In the genomic region with DNA sequence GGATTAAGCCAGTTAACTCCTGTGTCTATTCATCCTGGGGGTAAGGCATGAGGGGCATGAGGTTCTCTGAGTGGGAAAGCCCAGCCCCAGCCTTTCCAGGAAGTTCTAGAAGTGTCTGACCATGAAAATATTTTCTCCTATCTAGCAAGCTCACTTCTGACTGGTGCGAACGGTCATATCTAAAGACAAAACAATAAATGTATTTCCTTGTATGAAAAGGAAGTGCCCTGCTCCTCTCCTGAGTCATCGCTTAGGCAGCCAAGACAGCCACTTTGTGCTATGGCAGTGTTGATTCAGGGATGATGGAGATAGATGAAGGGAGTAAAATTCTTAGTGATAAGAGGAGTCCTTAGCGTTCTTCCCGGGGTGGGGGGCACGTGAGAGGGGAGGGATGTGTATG, we compare ENCODE assay signal across 31 mouse cellular contexts. TPM values are rescaled to one million over a fixed set of nuclear protein-coding genes. Genes with fewer than 3 reads are reported as not detected.
DNase-seq lines count a peak whose midpoint lies in the region; ATAC-seq and TF ChIP-seq lines count a peak whose summit lies in the region.
"Had no signal": no experiment of that assay in that cellular context is flagged by ENCODE, and none has a peak within 500 bp of the region (broad histone marks: within the 10 kb centered on the region; RNA-seq: fewer than 3 reads in every experiment).

No protein-coding gene starts in this region.

- no peak for DNase-seq in lung, postnatal 0 days (ENCODE audit: low spot score)
- DNase-seq in lung, postnatal 25 days (ENCODE audit: low spot score), result no peak
- DNase-seq in G1E (ENCODE audit: low spot score), result no peak
- DNase-seq in thymus, postnatal 0 days (ENCODE audit: low spot score), result no peak
- no peak for DNase-seq in layer of hippocampus, adult 18-20 months (ENCODE audit: low spot score in 2 of 2)
- DNase-seq: adrenal gland, postnatal 14 days; cerebellum, adult 11 months; cerebellum, adult 9-11 months; embryo, embryonic 11 days; gastrocnemius, postnatal 25 days; heart, adult 18-20 months; heart, postnatal 36 days; kidney, adult 18-20 months; kidney, postnatal 25 days; left cerebral cortex, postnatal 4 days; lung, postnatal 14 days; right cerebral cortex, adult 18-20 months had no signal

- H3K9ac ChIP-seq in lung, postnatal 0 days (replicated peaks; ENCODE audit: low read depth), result no peak overlapping the region
- H3K9ac ChIP-seq in intestine, embryonic 15.5 days, result no peak overlapping the region
- no peak overlapping the region for H3K9ac ChIP-seq in midbrain, embryonic 15.5 days
- H3K9ac ChIP-seq: embryonic facial prominence, embryonic 13.5 days; forebrain, embryonic 15.5 days; hindbrain, embryonic 12.5 days; kidney, embryonic 15.5 days; midbrain, embryonic 13.5 days had no signal

- no peaks in the 10 kb centered on the region for H3K36me3 ChIP-seq in lung, postnatal 0 days (ENCODE audit: insufficient read depth, low read length)
- peaks cover 23% of the 10 kb centered on the region for H3K36me3 ChIP-seq in G1E (replicated peaks)
- H3K36me3 ChIP-seq in intestine, embryonic 15.5 days, result no peaks in the 10 kb centered on the region
- H3K36me3 ChIP-seq in small intestine, adult 2 months (ENCODE audit: control insufficient read depth, insufficient read depth, low read length), result peaks cover 2% of the 10 kb centered on the region; the same call in 1 of the 2 replicates
- H3K36me3 ChIP-seq in midbrain, embryonic 15.5 days (replicated peaks), result no peaks in the 10 kb centered on the region
- H3K36me3 ChIP-seq: embryonic facial prominence, embryonic 13.5 days; forebrain, embryonic 10.5 days; forebrain, embryonic 15.5 days; hindbrain, embryonic 12.5 days; midbrain, embryonic 13.5 days had no signal

- H3K4me2 ChIP-seq in lung, postnatal 0 days (replicated peaks; ENCODE audit: low read depth, low read length), result no peak overlapping the region
- no peak overlapping the region for H3K4me2 ChIP-seq in intestine, embryonic 15.5 days (replicated peaks)
- H3K4me2 ChIP-seq in midbrain, embryonic 15.5 days, result no peak overlapping the region
- H3K4me2 ChIP-seq: embryonic facial prominence, embryonic 13.5 days; forebrain, embryonic 15.5 days; heart, embryonic 11.5 days; hindbrain, embryonic 12.5 days; kidney, embryonic 15.5 days; midbrain, embryonic 13.5 days had no signal

- no peak for TF ChIP-seq CTCF in lung, postnatal 0 days (IDR thresholded peaks at IDR 0.05)
- TF ChIP-seq CTCF in G1E (IDR thresholded peaks at IDR 0.05; ENCODE audit: low read depth, low read length), result no peak
- no peak for TF ChIP-seq CTCF in small intestine, adult 2 months (IDR thresholded peaks at IDR 0.05; ENCODE audit: extremely low read depth, insufficient read length, insufficient replicate concordance, low read depth, low read length)

- ATAC-seq in lung, postnatal 0 days, result no peak
- ATAC-seq in G1E (ENCODE audit: extremely low read depth, insufficient number of reproducible peaks, low FRiP score, poor library complexity, severe bottlenecking), result 0 out of 2 replicates have a peak, but pooled peaks have one; percentile 2
- ATAC-seq in intestine, embryonic 15.5 days, result peak; percentile 8; the same call in 1 of the 2 replicates
- ATAC-seq in midbrain, embryonic 15.5 days (replicated peaks), result no peak
- ATAC-seq: forebrain, embryonic 15.5 days; hindbrain, postnatal 0 days; midbrain, embryonic 13.5 days; Patski had no signal

- H3K27ac ChIP-seq in lung, postnatal 0 days (ENCODE audit: low read length), result 0 out of 2 replicates have a peak overlapping the region, but pooled peaks have one; percentile 14
- H3K27ac ChIP-seq in intestine, embryonic 15.5 days, result peak overlapping the region; percentile 64
- H3K27ac ChIP-seq in small intestine, adult 2 months (ENCODE audit: insufficient read depth, low read depth, low read length), result 0 out of 2 replicates have a peak overlapping the region, but pooled peaks have one; percentile 44
- no peak overlapping the region for H3K27ac ChIP-seq in midbrain, embryonic 15.5 days
- H3K27ac ChIP-seq: embryonic facial prominence, embryonic 13.5 days; forebrain, embryonic 10.5 days; forebrain, embryonic 15.5 days; hindbrain, embryonic 12.5 days; hindbrain, postnatal 0 days; kidney, embryonic 15.5 days; layer of hippocampus, adult 2 months; left cerebral cortex, adult 2 months; midbrain, embryonic 13.5 days had no signal

- peaks cover 3% of the 10 kb centered on the region; the same call in 1 of the 2 replicates for H3K4me1 ChIP-seq in lung, postnatal 0 days (ENCODE audit: insufficient read depth, low read depth, low read length)
- peaks cover 61% of the 10 kb centered on the region for H3K4me1 ChIP-seq in G1E (ENCODE audit: insufficient read depth, low read depth, low read length)
- H3K4me1 ChIP-seq in intestine, embryonic 15.5 days (replicated peaks), result peaks cover 15% of the 10 kb centered on the region
- peaks cover 14% of the 10 kb centered on the region for H3K4me1 ChIP-seq in small intestine, adult 2 months (ENCODE audit: control insufficient read depth, insufficient read depth, insufficient read length, low read length)
- peaks cover 21% of the 10 kb centered on the region for H3K4me1 ChIP-seq in midbrain, embryonic 15.5 days

- H3K9me3 ChIP-seq in lung, postnatal 0 days (ENCODE audit: low read length), result no peaks in the 10 kb centered on the region
- H3K9me3 ChIP-seq in G1E (replicated peaks), result peaks cover 6% of the 10 kb centered on the region; the same call in 1 of the 2 replicates
- no peaks in the 10 kb centered on the region for H3K9me3 ChIP-seq in intestine, embryonic 15.5 days
- no peaks in the 10 kb centered on the region for H3K9me3 ChIP-seq in midbrain, embryonic 15.5 days
- H3K9me3 ChIP-seq: embryonic facial prominence, embryonic 13.5 days; forebrain, embryonic 10.5 days; forebrain, embryonic 15.5 days; hindbrain, embryonic 12.5 days; kidney, embryonic 15.5 days; midbrain, embryonic 13.5 days had no signal

- WGBS in lung, postnatal 0 days, result 29% methylated on average over 6 of the region's 6 CpGs
- 48% methylated on average over 6 of the region's 6 CpGs for WGBS in intestine, embryonic 15.5 days
- 12% methylated on average over 6 of the region's 6 CpGs for WGBS in small intestine, adult 2 months
- WGBS in midbrain, embryonic 15.5 days, result 91% methylated on average over 6 of the region's 6 CpGs

- TF ChIP-seq POLR2A in small intestine, adult 2 months (IDR thresholded peaks at IDR 0.05; ENCODE audit: low read depth, low read length), result no peak

- no peak overlapping the region for H3K4me3 ChIP-seq in lung, postnatal 0 days (ENCODE audit: low read depth, low read length)
- H3K4me3 ChIP-seq in G1E (ENCODE audit: low read depth, low read length), result no peak overlapping the region
- H3K4me3 ChIP-seq in intestine, embryonic 15.5 days (replicated peaks), result no peak overlapping the region
- no peak overlapping the region for H3K4me3 ChIP-seq in small intestine, adult 2 months (ENCODE audit: low read depth, low read length)
- no peak overlapping the region for H3K4me3 ChIP-seq in midbrain, embryonic 15.5 days
- H3K4me3 ChIP-seq: embryonic facial prominence, embryonic 13.5 days; forebrain, embryonic 10.5 days; forebrain, embryonic 15.5 days; hindbrain, embryonic 12.5 days; kidney, embryonic 15.5 days; layer of hippocampus, adult 2 months; left cerebral cortex, adult 2 months; midbrain, embryonic 13.5 days had no signal

- peak; percentile 80 for TF ChIP-seq EP300 in lung, postnatal 0 days (IDR thresholded peaks at IDR 0.05)

- H3K27me3 ChIP-seq in lung, postnatal 0 days (replicated peaks; ENCODE audit: insufficient read depth, low read length), result no peaks in the 10 kb centered on the region
- H3K27me3 ChIP-seq in G1E (ENCODE audit: insufficient read depth, low read length), result no peaks in the 10 kb centered on the region
- no peaks in the 10 kb centered on the region for H3K27me3 ChIP-seq in intestine, embryonic 15.5 days (replicated peaks)
- H3K27me3 ChIP-seq in small intestine, adult 2 months (ENCODE audit: control insufficient read depth, insufficient read depth, low read length), result no peaks in the 10 kb centered on the region
- H3K27me3 ChIP-seq in midbrain, embryonic 15.5 days (replicated peaks), result peaks cover 10% of the 10 kb centered on the region; the same call in 1 of the 2 replicates
- H3K27me3 ChIP-seq: forebrain, embryonic 15.5 days; kidney, embryonic 15.5 days; Patski had no signal

RNA-seq across cellular contexts. Expression of a gene that starts 3.2 kb away (rescaled TPM):
- 55.5 and 67.3 TPM in 2 replicates for polyA plus RNA-seq in lung, postnatal 0 days (2015; fragmentation: Nextera tagmentation; extraction: Ambion mirVana)
- total RNA-seq in G1E (2014; fragmentation: Nextera tagmentation) (213 and 225 TPM in 2 replicates), G1E (2017) (126 and 139 TPM in 2 replicates)
- polyA plus RNA-seq in G1E (2012), result 57.5 and 58.4 TPM in 2 replicates
- polyA plus RNA-seq in intestine, embryonic 15.5 days (2015; fragmentation: Nextera tagmentation; extraction: Ambion mirVana), result 44.9 and 45.0 TPM in 2 replicates
- polyA plus RNA-seq in small intestine, adult 2 months (2012; rRNA removed), result 10.7 and 32.0 TPM in 2 replicates
- 68.1 and 71.1 TPM in 2 replicates for polyA plus RNA-seq in thymus, postnatal 0 days (2015; fragmentation: Nextera tagmentation; extraction: Ambion mirVana)
- 58.8 and 59.2 TPM in 2 replicates for polyA plus RNA-seq in midbrain, embryonic 15.5 days (2015; fragmentation: Nextera tagmentation; extraction: Ambion mirVana)
- 10 to 100 TPM; 59.1 to 61.8 TPM for total RNA-seq in layer of hippocampus, adult 18-20 months (2021)

RNA-seq across cellular contexts. Expression of a gene that starts 7.2 kb away (rescaled TPM):
- polyA plus RNA-seq in lung, postnatal 0 days (2015; fragmentation: Nextera tagmentation; extraction: Ambion mirVana), result 47.1 and 57.8 TPM in 2 replicates
- 27.3 and 36.3 TPM in 2 replicates for total RNA-seq in G1E (2014; fragmentation: Nextera tagmentation)
- total RNA-seq in G1E (2017), result 83.3 and 92.8 TPM in 2 replicates
- 56.2 and 61.0 TPM in 2 replicates for polyA plus RNA-seq in G1E (2012)
- 72.7 and 73.7 TPM in 2 replicates for polyA plus RNA-seq in intestine, embryonic 15.5 days (2015; fragmentation: Nextera tagmentation; extraction: Ambion mirVana)
- polyA plus RNA-seq in small intestine, adult 2 months (2012; rRNA removed), result 51.1 and 114 TPM in 2 replicates
- polyA plus RNA-seq in thymus, postnatal 0 days (2015; fragmentation: Nextera tagmentation; extraction: Ambion mirVana), result 66.0 and 69.1 TPM in 2 replicates
- 87.3 and 87.4 TPM in 2 replicates for polyA plus RNA-seq in midbrain, embryonic 15.5 days (2015; fragmentation: Nextera tagmentation; extraction: Ambion mirVana)
- total RNA-seq in layer of hippocampus, adult 18-20 months (2021), result 100 to 1,000 TPM; 132 to 151 TPM

Comparison
In these comparisons a context has a peak if more than half of its experiments do, and no peak if none do; other contexts are left out.
1. ATAC-seq: peak in G1E (single experiment) and intestine, embryonic 15.5 days (single experiment); none in lung, postnatal 0 days (single experiment) and midbrain, embryonic 15.5 days (single experiment).